Mouse (Mus musculus) gastrocnemius, postnatal 4 days (tissue): Measurements from ENCODE around the gene Gldn. TPM values are rescaled to one million over a fixed set of nuclear protein-coding genes. Genes with fewer than 3 reads are reported as not detected.

ENCODE experiments used
- DNase-seq, 2 experiments: peaks; one replicate each; pipeline ENCODE4 v3.0.0; 2021 to 2022; ENCODE audit warnings: low spot score in 2 of 2, mixed read lengths in 2 of 2
- long read RNA-seq, 2 experiments: library from polyadenylated mRNA; stranded (forward); transcript quantifications; one replicate each; pipeline ENCODE4 v2.0.0; 2021
- total RNA-seq, 2 experiments: library from RNA; stranded (reverse); gene quantifications; 2 replicates each; pipeline ENCODE4 v1.2.3; 2021

Gldn gene
- total RNA-seq, result 1 to 10 TPM; 3.1 to 3.8 TPM
- long read RNA-seq, experiment 1, partial matches to known transcripts, result 1 of 1 reads
- long read RNA-seq, experiment 1, other reads (novel, unspliced or antisense), result 0 of 1 reads
- long read RNA-seq, experiment 2, result 0 reads

GRCm38 (mm10) chr9:54286331-54286987, at the start of gene Gldn:
Gene Gldn, plus strand, starts transcription at chr9:54286486.
- no peak for DNase-seq

GRCm38 (mm10) chr9:54244869-54245665, 41.2 kb upstream of the Gldn start:
- no peak for DNase-seq

- no peak for DNase-seq
Observed at GRCm38 (mm10) chr9:54264754-54265153, 21.5 kb upstream of the Gldn start.

GRCm38 (mm10) chr9:54268010-54268409, 18.3 kb upstream of the Gldn start, which contains the start of gene Cyp19a1:
Gene Cyp19a1, minus strand, starts transcription at chr9:54268110.
- no peak for DNase-seq

GRCm38 (mm10) chr9:54269987-54270386, 16.3 kb upstream of the Gldn start:
- no peak for DNase-seq

GRCm38 (mm10) chr9:54270889-54271288, 15.4 kb upstream of the Gldn start:
- no peak for DNase-seq

- no peak for DNase-seq
Observed at GRCm38 (mm10) chr9:54275283-54275682, 11.0 kb upstream of the Gldn start.

- DNase-seq, result no peak
Observed at GRCm38 (mm10) chr9:54279046-54279589, 7.2 kb upstream of the Gldn start.

GRCm38 (mm10) chr9:54287804-54288203, 1.5 kb downstream of the Gldn start:
- DNase-seq, result no peak

GRCm38 (mm10) chr9:54299389-54299788, 13.1 kb downstream of the Gldn start:
- no peak for DNase-seq

- DNase-seq, result no peak
Observed at GRCm38 (mm10) chr9:54299792-54300191, 13.5 kb downstream of the Gldn start.

- DNase-seq, result peak in 1 of 2 experiments; percentile 32
Observed at GRCm38 (mm10) chr9:54301255-54301654, 15.0 kb downstream of the Gldn start.

- no peak for DNase-seq
Observed at GRCm38 (mm10) chr9:54308209-54308608, 21.9 kb downstream of the Gldn start.

- no peak for DNase-seq
Observed at GRCm38 (mm10) chr9:54308751-54309358, 22.6 kb downstream of the Gldn start.

- no peak for DNase-seq
Observed at GRCm38 (mm10) chr9:54316363-54316762, 30.1 kb downstream of the Gldn start.

GRCm38 (mm10) chr9:54323456-54323855, 37.2 kb downstream of the Gldn start:
- DNase-seq, result no peak

- DNase-seq, result no peak
Observed at GRCm38 (mm10) chr9:54329201-54329600, 42.9 kb downstream of the Gldn start.

- no peak for DNase-seq
Observed at GRCm38 (mm10) chr9:54335582-54335981, 49.3 kb downstream of the Gldn start.

- peak in 1 of 2 experiments; percentile 35 for DNase-seq
Observed at GRCm38 (mm10) chr9:54336532-54337144, 50.4 kb downstream of the Gldn start.

GRCm38 (mm10) chr9:54342026-54342425, 55.7 kb downstream of the Gldn start:
- DNase-seq, result no peak

- no peak for DNase-seq
Observed at GRCm38 (mm10) chr9:54356756-54357155, 70.5 kb downstream of the Gldn start.
